Mouse (Mus musculus) lung, postnatal 0 days (tissue): Measurements from ENCODE around the gene Gm9913. TPM values are rescaled to one million over a fixed set of nuclear protein-coding genes. Genes with fewer than 3 reads are reported as not detected.

Experiments used
- ATAC-seq: fragments of 200-750 bp; cut with Nextera tagmentation; 2 replicates; pipeline ENCODE4 v1.8.0; 2017; ENCODE audit warnings: moderate library complexity
- DNase-seq: peaks from one replicate; pipeline ENCODE4 v3.0.0-alpha.2; 2016; ENCODE audit warnings: low spot score
- H3K27ac ChIP-seq: fragments of 300-500 bp; sonication (generic); 2 replicates; pipeline ENCODE4 v1.5.1; 2014; ENCODE audit warnings: antibody characterized with exemption, mild to moderate bottlenecking, low read length, mixed read lengths
- H3K27me3 ChIP-seq: fragments of 300-500 bp; sonication (generic); replicated peaks from 2 replicates; pipeline ENCODE4 v1.6.1; 2014; ENCODE audit warnings: low read length, mixed read lengths; ENCODE audit not compliant: insufficient read depth
- H3K36me3 ChIP-seq: fragments of 300-500 bp; sonication (generic); 2 replicates; pipeline ENCODE4 v1.6.1; 2014; ENCODE audit warnings: low read length, mixed read lengths; ENCODE audit not compliant: insufficient read depth
- H3K4me1 ChIP-seq: fragments of 300-500 bp; sonication (generic); 2 replicates; pipeline ENCODE4 v1.6.1; 2014; ENCODE audit warnings: antibody characterized with exemption, low read depth, low read length, mixed read lengths; ENCODE audit not compliant: insufficient read depth
- H3K4me2 ChIP-seq: fragments of 300-500 bp; sonication (generic); replicated peaks from 2 replicates; pipeline ENCODE4 v1.6.1; 2014; ENCODE audit warnings: low read depth, mild to moderate bottlenecking, low read length, moderate library complexity, mixed read lengths
- H3K4me3 ChIP-seq: fragments of 300-500 bp; sonication (generic); 2 replicates; pipeline ENCODE4 v1.5.1; 2014; ENCODE audit warnings: low read depth, low read length
- H3K9ac ChIP-seq: fragments of 300-500 bp; sonication (generic); replicated peaks from 2 replicates; pipeline ENCODE4 v1.6.1; 2014; ENCODE audit warnings: low read depth, mild to moderate bottlenecking
- H3K9me3 ChIP-seq: fragments of 300-500 bp; sonication (generic); 2 replicates; pipeline ENCODE4 v1.6.1; 2016; ENCODE audit warnings: low read length, mixed read lengths
- CTCF ChIP-seq: IDR thresholded peaks from 2 replicates; pipeline ENCODE4 v1.5.1; 2016; ENCODE audit warnings: antibody characterized with exemption, mild to moderate bottlenecking
- EP300 ChIP-seq: IDR thresholded peaks from 2 replicates; pipeline ENCODE4 v1.6.1; 2016; ENCODE audit warnings: antibody characterized with exemption, mild to moderate bottlenecking, control low read depth
- WGBS: fragments of 180-500 bp; shearing (Covaris S2); extraction: QIAGEN DNeasy Blood & Tissue Kit; methylation state at CpG from one replicate; pipeline ENCODE4 v1.1.7; 2014; 5-methylcytosine and 5-hydroxymethylcytosine counted together
- polyA plus RNA-seq: library from polyadenylated mRNA; unstranded; fragments of >200 nt; fragmentation: Nextera tagmentation; extraction: Ambion mirVana; gene quantifications from 2 replicates; pipeline ENCODE4 v1.2.1, GENCODE M21; 2015

Gene Gm9913
- polyA plus RNA-seq, 1 experiment from 2014 or later = 0.68 TPM

GRCm38 (mm10) chr2:125512544-125512943 is 7.7 kb downstream of the Gm9913 start:
- 77% methylated on average over 4 of the region's 4 CpGs for WGBS
- Histone ChIP-seq H3K27me3 (no peaks in the 10 kb centered on the region), H3K27ac (no peak overlapping the region), H3K9ac (no peak overlapping the region), H3K4me2 (no peak overlapping the region), H3K9me3 (no peaks in the 10 kb centered on the region), H3K4me1 (no peaks in the 10 kb centered on the region), H3K4me3 (no peak overlapping the region), H3K36me3 (no peaks in the 10 kb centered on the region)
- ATAC-seq (no peak), DNase-seq (no peak)
- TF ChIP-seq CTCF (no peak), EP300 (no peak)

- no peak overlapping the region for H3K9ac ChIP-seq
- ATAC-seq (no peak), DNase-seq (no peak)
- no peaks in the 10 kb centered on the region for H3K27me3 ChIP-seq
- H3K36me3 ChIP-seq = no peaks in the 10 kb centered on the region
- no peaks in the 10 kb centered on the region for H3K9me3 ChIP-seq
- no peak overlapping the region for H3K4me2 ChIP-seq
- 54% methylated on average over 3 of the region's 3 CpGs for WGBS
- H3K4me3 ChIP-seq = no peak overlapping the region
- no peak for TF ChIP-seq CTCF
- no peak for TF ChIP-seq EP300
- H3K27ac ChIP-seq = no peak overlapping the region
- H3K4me1 ChIP-seq = no peaks in the 10 kb centered on the region
Observed at GRCm38 (mm10) chr2:125514391-125514790, 9.5 kb downstream of the Gm9913 start.

DNA sequence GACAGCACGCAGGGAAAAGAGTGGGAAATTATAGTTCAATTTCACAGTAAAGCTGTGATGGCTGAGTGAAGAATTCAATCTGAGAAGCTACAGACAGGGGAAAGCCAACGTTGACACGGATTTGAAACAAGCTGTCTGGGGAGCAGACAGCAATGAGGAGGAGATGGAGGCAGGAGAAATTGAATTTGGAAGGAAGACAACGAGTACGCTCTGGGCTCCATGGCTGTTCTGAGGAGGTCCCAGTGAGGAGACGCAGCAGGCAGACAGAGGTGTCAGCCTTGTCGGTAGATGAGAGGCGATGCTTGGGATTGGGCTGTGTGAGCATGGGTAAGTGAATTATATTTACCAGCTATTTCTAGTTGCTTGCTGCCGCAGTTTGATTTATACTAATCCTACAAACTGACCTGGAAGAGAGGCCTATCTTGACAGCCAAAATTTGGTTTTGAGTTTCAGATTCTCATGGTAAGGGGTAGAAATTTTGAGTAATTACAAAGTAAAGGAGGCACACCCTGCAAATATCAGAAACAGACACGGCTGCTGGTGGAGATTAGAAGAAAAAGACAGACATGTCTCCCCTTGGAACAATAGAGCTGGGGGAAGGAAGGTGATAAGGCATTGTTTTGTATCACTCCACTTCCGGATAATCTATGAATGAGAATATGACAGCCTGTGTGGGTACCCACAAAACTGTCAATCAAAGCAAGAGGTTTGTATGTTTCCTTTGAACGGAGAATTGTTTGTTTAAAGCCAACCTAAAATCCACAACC is 10.6 kb downstream of the Gm9913 start:
- Histone ChIP-seq H3K27me3 (no peaks in the 10 kb centered on the region), H3K27ac (no peak overlapping the region), H3K4me1 (no peaks in the 10 kb centered on the region), H3K9me3 (no peaks in the 10 kb centered on the region), H3K9ac (no peak overlapping the region), H3K4me2 (no peak overlapping the region), H3K4me3 (no peak overlapping the region), H3K36me3 (no peaks in the 10 kb centered on the region)
- DNase-seq (no peak), ATAC-seq (no peak)
- 0 out of 2 replicates have a peak, but pooled peaks have one; percentile 25 for TF ChIP-seq EP300
- TF ChIP-seq CTCF = no peak
- 61% methylated on average over 12 of the region's 12 CpGs for WGBS

- H3K4me1 ChIP-seq = no peaks in the 10 kb centered on the region
- DNase-seq (peak; percentile 74), ATAC-seq (peak; percentile 82)
- H3K27ac ChIP-seq = no peak overlapping the region
- H3K4me3 ChIP-seq = no peak overlapping the region
- no peak for TF ChIP-seq CTCF
- TF ChIP-seq EP300 = 0 out of 2 replicates have a peak, but pooled peaks have one; percentile 14
- WGBS = 9% methylated on average over 4 of the region's 4 CpGs
- no peaks in the 10 kb centered on the region for H3K9me3 ChIP-seq
- no peak overlapping the region for H3K9ac ChIP-seq
- H3K36me3 ChIP-seq = no peaks in the 10 kb centered on the region
- no peaks in the 10 kb centered on the region for H3K27me3 ChIP-seq
- no peak overlapping the region for H3K4me2 ChIP-seq
Observed at GRCm38 (mm10) chr2:125516594-125516993, 11.7 kb downstream of the Gm9913 start.

DNA sequence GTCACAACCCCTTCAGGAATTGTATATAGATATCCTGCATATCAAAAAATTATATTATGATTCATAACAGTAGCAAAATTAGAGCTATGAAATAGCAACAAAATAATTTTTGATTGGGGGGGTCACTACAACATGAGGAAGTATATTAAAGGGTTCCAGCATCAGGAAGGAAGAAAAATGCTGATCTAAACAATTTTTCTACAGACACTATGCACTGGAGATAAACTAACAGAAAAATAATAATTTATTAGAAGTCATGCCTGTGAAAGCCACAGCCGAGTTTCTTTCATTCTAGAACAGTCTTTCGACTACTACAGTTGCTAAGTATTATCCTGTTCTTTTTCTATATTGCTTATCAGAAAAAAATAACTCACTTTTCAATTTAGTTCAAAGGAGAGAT is 20.6 kb downstream of the Gm9913 start:
- H3K4me2 ChIP-seq = no peak overlapping the region
- no peaks in the 10 kb centered on the region for H3K4me1 ChIP-seq
- no peak overlapping the region for H3K4me3 ChIP-seq
- WGBS = 70% methylated on average over 2 of the region's 2 CpGs
- H3K27ac ChIP-seq = no peak overlapping the region
- no peaks in the 10 kb centered on the region for H3K36me3 ChIP-seq
- DNase-seq (no peak), ATAC-seq (no peak)
- H3K9ac ChIP-seq = no peak overlapping the region
- no peaks in the 10 kb centered on the region for H3K9me3 ChIP-seq
- no peaks in the 10 kb centered on the region for H3K27me3 ChIP-seq
- TF ChIP-seq EP300 = no peak

- 77% methylated on average over 5 of the region's 5 CpGs for WGBS
- no peak for ATAC-seq
- DNase-seq = no peak
Observed at GRCm38 (mm10) chr2:125526566-125526965, 21.7 kb downstream of the Gm9913 start.

More at GRCm38 (mm10) chr2:125526566-125526965, 21.7 kb downstream of the Gm9913 start:
- Histone ChIP-seq H3K9me3 (no peaks in the 10 kb centered on the region), H3K4me2 (no peak overlapping the region), H3K27me3 (no peaks in the 10 kb centered on the region), H3K4me3 (no peak overlapping the region), H3K4me1 (no peaks in the 10 kb centered on the region), H3K36me3 (no peaks in the 10 kb centered on the region), H3K27ac (no peak overlapping the region), H3K9ac (no peak overlapping the region)
- no peak for TF ChIP-seq CTCF
- no peak for TF ChIP-seq EP300
